Mouse (Mus musculus): ENCODE measurements around the gene Otud4. TPM values are rescaled to one million over a fixed set of nuclear protein-coding genes. Genes with fewer than 3 reads are reported as not detected.

Gene Otud4
- 111 TPM for polyA plus RNA-seq (2014; fragmentation: Illumina TruSeq; extraction: RNeasy Lipid Tissue Mini Kit (QIAGEN cat#74804); ENCODE audit: low read depth, low replicate concordance)

DNA sequence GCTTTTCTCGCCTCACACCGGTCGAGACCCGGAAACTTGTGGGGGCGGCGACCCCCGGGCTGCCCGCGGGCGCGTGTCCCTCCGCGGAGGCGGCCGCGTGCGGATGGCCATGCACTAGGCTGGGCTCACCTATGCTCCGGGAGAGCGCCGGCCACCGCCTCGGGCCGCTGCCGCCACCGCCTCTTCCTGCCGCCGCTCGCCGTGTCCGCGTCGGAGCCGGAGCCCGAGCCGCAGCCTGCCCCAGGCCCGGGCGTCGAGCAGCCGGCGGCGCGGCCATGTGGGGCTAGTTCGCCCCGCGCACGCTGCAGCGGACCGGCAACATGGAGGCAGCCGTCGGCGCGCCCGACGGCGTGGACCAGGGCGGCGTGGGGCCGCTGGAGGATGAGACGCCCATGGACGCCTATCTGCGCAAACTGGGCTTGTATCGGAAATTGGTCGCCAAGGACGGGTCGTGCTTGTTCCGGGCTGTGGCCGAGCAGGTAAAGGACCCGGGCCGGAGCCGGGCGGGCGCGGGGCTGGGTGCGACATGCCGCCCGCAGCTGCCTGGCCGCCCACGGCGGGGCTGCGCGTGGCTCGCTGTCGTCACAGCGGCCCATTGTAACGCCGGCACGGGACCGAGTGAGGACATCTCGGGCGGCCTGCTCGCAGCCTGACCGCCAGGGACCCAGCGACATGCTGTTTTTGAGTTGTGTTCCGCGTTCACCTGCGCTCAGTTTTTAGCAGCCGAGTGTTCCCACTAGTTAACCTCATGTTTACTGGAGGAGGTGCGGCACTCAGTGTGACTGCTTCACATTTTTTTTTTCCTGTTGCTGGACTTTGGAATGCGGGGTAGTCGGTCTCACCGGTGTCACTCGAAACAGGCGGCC, at the start of gene Otud4:
Otud4 (plus strand) TSS at position 33 of the 866 bp plus-strand sequence.

DNA sequence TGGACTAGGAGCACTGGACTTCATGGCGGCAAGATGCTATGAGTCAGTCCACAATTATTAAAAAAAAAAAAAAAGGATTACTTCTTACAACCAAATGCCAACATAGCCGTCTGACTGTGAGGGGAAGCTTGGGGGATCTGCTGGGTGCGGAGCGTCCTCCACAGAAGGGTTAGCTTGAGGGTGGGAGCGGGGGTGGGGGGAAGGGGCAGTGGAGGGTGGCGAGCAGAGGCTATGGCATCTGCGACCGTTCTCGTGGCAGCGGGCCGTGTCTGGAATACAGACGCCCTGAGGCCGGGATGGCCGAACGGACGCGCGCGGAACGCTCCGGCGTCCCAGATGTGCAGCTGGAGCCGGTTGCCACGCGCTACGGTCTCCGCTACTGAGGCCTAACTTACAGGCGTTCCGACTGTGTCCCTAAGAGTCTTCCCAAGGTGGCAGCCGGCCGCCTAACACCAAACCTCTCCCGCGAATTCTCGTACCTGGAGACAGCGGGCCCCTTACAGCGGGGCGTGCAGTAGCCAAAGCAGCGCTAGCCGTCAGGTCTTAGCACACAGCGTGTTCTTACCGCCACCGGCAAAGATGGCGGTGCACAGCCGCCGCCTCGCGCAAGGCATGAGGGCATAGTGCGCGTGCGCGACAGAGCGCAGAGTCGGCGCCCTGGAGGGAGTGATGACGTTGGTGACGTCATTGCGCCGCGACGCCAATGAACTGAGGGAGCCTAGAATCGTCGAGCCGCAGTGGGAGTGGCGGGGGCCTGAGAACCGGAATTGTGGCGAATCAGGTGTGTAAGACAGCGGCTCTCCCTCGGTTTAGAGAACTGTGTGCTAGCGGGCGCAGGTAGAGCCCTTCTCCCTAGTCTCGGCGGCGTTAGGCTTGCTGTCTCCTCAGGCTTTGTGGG, 71.9 kb downstream of the Otud4 start, which contains the start of the genes Abce1 and Anapc10:
Abce1 (minus strand) TSS at position 677 of the 898 bp plus-strand sequence.
Anapc10 (plus strand) TSS at position 757 of the 898 bp plus-strand sequence.

Other genes with a start within 250 kb of the Otud4 start
- gene Smad1, start 240.1 kb upstream of the Otud4 start, polyA plus RNA-seq (2014; fragmentation: Illumina TruSeq; extraction: RNeasy Lipid Tissue Mini Kit (QIAGEN cat#74804); ENCODE audit: low read depth, low replicate concordance) = 72.6 TPM
- gene Abce1, start 72.1 kb downstream of the Otud4 start, polyA plus RNA-seq (2014; fragmentation: Illumina TruSeq; extraction: RNeasy Lipid Tissue Mini Kit (QIAGEN cat#74804); ENCODE audit: low read depth, low replicate concordance) = 177 TPM
- gene Anapc10, start 72.2 kb downstream of the Otud4 start, polyA plus RNA-seq (2014; fragmentation: Illumina TruSeq; extraction: RNeasy Lipid Tissue Mini Kit (QIAGEN cat#74804); ENCODE audit: low read depth, low replicate concordance) = 50.5 TPM